Mouse (Mus musculus) urinary bladder, postnatal 10 days (tissue): Measurements from ENCODE around the gene Ms4a4c.
"Not testable (repeated sequence)": the region's sequence is repeated elsewhere in the genome, so short reads cannot be mapped to it uniquely, and the experiment has no call there.

ENCODE experiments used
- DNase-seq: peaks from one replicate; pipeline ENCODE4 v3.0.0; 2022; ENCODE audit warnings: low spot score

Gene Ms4a4c

DNA sequence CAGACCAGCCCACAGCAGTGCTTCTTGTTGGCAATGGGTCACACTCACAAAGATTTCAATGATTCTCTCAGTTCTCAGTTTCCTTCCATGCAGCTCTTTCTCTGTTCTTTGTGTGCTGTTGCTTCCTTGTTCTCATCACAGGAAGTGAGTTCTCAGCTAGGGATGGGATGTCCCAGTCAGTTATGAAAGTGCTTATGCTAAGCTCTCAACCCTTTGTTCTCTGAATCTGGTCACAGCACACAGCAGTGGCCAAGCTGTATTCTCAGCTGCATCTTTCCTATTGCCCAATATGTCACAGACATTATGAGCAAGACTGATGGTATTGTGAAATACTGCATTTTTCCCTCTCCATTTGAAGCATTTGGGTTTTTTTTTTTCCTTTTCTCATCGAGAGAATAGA lies 60.2 kb downstream of the Ms4a4c start:
- not testable (repeated sequence) for DNase-seq

- DNase-seq: no peak
These were observed 61.9 kb downstream of the Ms4a4c start for GRCm38 (mm10) chr19:11466471-11466870.

DNA sequence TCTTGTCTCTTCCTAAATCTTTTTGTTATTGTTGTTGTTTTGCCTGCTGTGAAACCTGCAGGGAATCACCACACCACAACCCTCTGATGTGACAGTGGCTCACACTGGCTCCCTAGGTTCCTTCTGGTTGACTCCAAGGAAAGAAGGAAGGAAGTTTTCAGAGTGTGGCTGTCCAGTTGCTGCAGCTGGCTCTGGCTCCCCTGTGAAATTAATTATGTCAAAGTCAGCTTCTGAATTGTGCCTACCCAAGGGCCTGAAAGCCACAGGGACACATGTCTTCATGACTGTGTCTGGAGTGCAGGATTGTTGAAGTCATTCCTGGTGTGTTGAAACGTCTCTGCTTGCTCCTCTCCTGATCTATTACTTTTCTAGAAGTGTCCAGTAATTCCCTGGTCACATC lies 63.8 kb downstream of the Ms4a4c start:
- DNase-seq: not testable (repeated sequence)

GRCm38 (mm10) chr19:11469215-11469614 lies 64.6 kb downstream of the Ms4a4c start, which contains the start of gene Ms4a6c:
Ms4a6c (plus strand) TSS chr19:11469366.
- DNase-seq: not testable (repeated sequence)
